Mouse (Mus musculus) neural tube, embryonic 14.5 days (tissue): Measurements from ENCODE around the gene Mpzl2. TPM values are rescaled to one million over a fixed set of nuclear protein-coding genes. Genes with fewer than 3 reads are reported as not detected.

Source experiments
- ATAC-seq: fragments of 200-750 bp; cut with Nextera tagmentation; 2 replicates; pipeline ENCODE4 v1.8.0; 2017; ENCODE audit warnings: low read depth, mild to moderate bottlenecking, moderate TSS enrichment, moderate library complexity
- H3K27ac ChIP-seq: fragments of 300-500 bp; sonication (generic); 2 replicates; pipeline ENCODE4 v1.5.1; 2014; ENCODE audit warnings: low read depth, mild to moderate bottlenecking, control low read depth, low read length, moderate library complexity, mixed read lengths
- H3K27me3 ChIP-seq: fragments of 300-500 bp; sonication (generic); 2 replicates; pipeline ENCODE4 v1.6.1; 2014; ENCODE audit warnings: low read length; ENCODE audit not compliant: control insufficient read depth, insufficient read depth
- H3K36me3 ChIP-seq: fragments of 300-500 bp; sonication (generic); 2 replicates; pipeline ENCODE4 v1.6.1; 2014; ENCODE audit warnings: low read length, mixed read lengths; ENCODE audit not compliant: control insufficient read depth, insufficient read depth
- H3K4me1 ChIP-seq: fragments of 300-500 bp; sonication (generic); 2 replicates; pipeline ENCODE4 v1.6.1; 2014; ENCODE audit warnings: low read length; ENCODE audit not compliant: control insufficient read depth, insufficient read depth
- H3K4me2 ChIP-seq: fragments of 300-500 bp; sonication (generic); 2 replicates; pipeline ENCODE4 v1.6.1; 2014; ENCODE audit warnings: mild to moderate bottlenecking, low read depth, low read length, control low read depth
- H3K4me3 ChIP-seq: fragments of 300-500 bp; sonication (generic); 2 replicates; pipeline ENCODE4 v1.5.1; 2014; ENCODE audit warnings: low read depth, low read length, control low read depth, mixed read lengths
- H3K9ac ChIP-seq: fragments of 300-500 bp; sonication (generic); replicated peaks from 2 replicates; pipeline ENCODE4 v1.6.1; 2014; ENCODE audit warnings: low read depth, mild to moderate bottlenecking, control low read depth, low read length, mixed read lengths
- H3K9me3 ChIP-seq: fragments of 300-500 bp; sonication (generic); 2 replicates; pipeline ENCODE4 v1.6.1; 2016; ENCODE audit warnings: low read length; ENCODE audit not compliant: control insufficient read depth
- WGBS: fragments of 180-500 bp; shearing (Covaris S2); extraction: QIAGEN DNeasy Blood & Tissue Kit; methylation state at CpG from one replicate; pipeline ENCODE4 v1.1.7; 2014; 5-methylcytosine and 5-hydroxymethylcytosine counted together
- polyA plus RNA-seq: library from polyadenylated mRNA; unstranded; fragments of >200 nt; fragmentation: Nextera tagmentation; extraction: Ambion mirVana; gene quantifications from 2 replicates; pipeline ENCODE4 v1.2.1, GENCODE M21; 2014

Mpzl2 gene
- polyA plus RNA-seq, 1 experiment from 2014 or later: not detected

- WGBS: 67% methylated on average over 3 of the region's 3 CpGs
- H3K36me3 ChIP-seq: no peaks in the 10 kb centered on the region
- H3K27me3 ChIP-seq: no peaks in the 10 kb centered on the region
- no peak overlapping the region for H3K4me2 ChIP-seq
- H3K4me3 ChIP-seq: no peak overlapping the region
- no peak overlapping the region for H3K9ac ChIP-seq
- no peaks in the 10 kb centered on the region for H3K4me1 ChIP-seq
- H3K9me3 ChIP-seq: no peaks in the 10 kb centered on the region
- H3K27ac ChIP-seq: no peak overlapping the region
- ATAC-seq: no peak
Observed at GRCm38 (mm10) chr9:45062677-45063076, 23.1 kb downstream of the Mpzl2 start.

GRCm38 (mm10) chr9:45064421-45064820 lies 24.8 kb downstream of the Mpzl2 start:
- Histone ChIP-seq H3K9ac (no peak overlapping the region), H3K4me1 (no peaks in the 10 kb centered on the region), H3K36me3 (no peaks in the 10 kb centered on the region), H3K4me2 (no peak overlapping the region), H3K27ac (no peak overlapping the region), H3K9me3 (no peaks in the 10 kb centered on the region), H3K27me3 (no peaks in the 10 kb centered on the region), H3K4me3 (no peak overlapping the region)
- WGBS: 91% methylated on average over 6 of the region's 6 CpGs
- no peak for ATAC-seq

DNA sequence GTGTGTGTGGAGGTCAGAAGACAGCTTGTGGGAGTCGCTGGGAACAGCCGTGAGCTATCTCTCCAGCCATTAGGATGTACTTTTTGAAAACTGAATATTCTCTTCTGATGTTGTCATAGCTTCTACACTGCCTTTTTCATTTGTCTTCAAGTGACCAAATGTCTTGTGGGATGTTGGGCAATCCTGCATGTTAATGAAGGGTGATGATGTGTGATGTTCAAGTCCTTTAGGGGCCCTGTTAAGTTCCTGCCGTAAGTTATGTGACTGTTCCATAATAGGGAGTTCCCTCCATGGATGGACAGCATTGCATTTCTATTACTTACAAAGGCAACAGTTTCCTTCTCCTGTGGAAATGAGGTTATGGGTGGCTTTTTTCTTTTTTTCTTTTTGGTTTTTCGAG lies 27.1 kb downstream of the Mpzl2 start:
- no peak overlapping the region for H3K27ac ChIP-seq
- H3K36me3 ChIP-seq: no peaks in the 10 kb centered on the region
- no peak for ATAC-seq
- no peaks in the 10 kb centered on the region for H3K9me3 ChIP-seq
- no peaks in the 10 kb centered on the region for H3K27me3 ChIP-seq
- H3K4me1 ChIP-seq: no peaks in the 10 kb centered on the region
- no peak overlapping the region for H3K4me2 ChIP-seq
- no peak overlapping the region for H3K4me3 ChIP-seq
- H3K9ac ChIP-seq: no peak overlapping the region
- WGBS: 83% methylated on average over 4 of the region's 4 CpGs

- ATAC-seq: no peak
- H3K27me3 ChIP-seq: no peaks in the 10 kb centered on the region
- H3K4me2 ChIP-seq: no peak overlapping the region
- H3K4me1 ChIP-seq: no peaks in the 10 kb centered on the region
- H3K27ac ChIP-seq: no peak overlapping the region
- no peak overlapping the region for H3K9ac ChIP-seq
- WGBS: 59% methylated on average over 3 of the region's 3 CpGs
- H3K4me3 ChIP-seq: no peak overlapping the region
- no peaks in the 10 kb centered on the region for H3K9me3 ChIP-seq
- no peaks in the 10 kb centered on the region for H3K36me3 ChIP-seq
Observed at GRCm38 (mm10) chr9:45071800-45072199, 32.2 kb downstream of the Mpzl2 start.

DNA sequence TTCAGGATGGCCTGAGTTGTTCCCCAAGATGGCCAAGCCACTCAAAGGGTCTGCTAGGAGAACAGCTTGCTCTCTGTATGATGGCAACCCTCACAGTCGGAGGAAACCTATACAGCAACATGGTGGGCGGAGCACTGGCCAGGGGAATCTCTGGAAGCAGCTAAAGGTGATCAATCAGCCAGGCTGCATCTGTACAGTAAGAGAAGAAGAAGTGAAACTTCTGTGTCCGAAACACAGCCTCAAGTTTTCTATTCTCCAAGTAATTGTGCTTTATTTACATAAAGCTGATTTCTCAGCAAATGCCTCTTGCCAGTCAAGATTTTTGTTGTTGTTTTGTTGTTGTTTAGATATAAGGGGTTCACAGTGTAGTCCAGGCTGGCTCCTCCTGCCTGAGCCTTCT lies 38.3 kb downstream of the Mpzl2 start:
- H3K36me3 ChIP-seq: no peaks in the 10 kb centered on the region
- H3K27ac ChIP-seq: no peak overlapping the region
- H3K4me3 ChIP-seq: no peak overlapping the region
- no peak overlapping the region for H3K4me2 ChIP-seq
- no peaks in the 10 kb centered on the region for H3K27me3 ChIP-seq
- H3K4me1 ChIP-seq: no peaks in the 10 kb centered on the region
- no peaks in the 10 kb centered on the region for H3K9me3 ChIP-seq
- ATAC-seq: no peak
- WGBS: 71% methylated on average over 3 of the region's 3 CpGs
- no peak overlapping the region for H3K9ac ChIP-seq

DNA sequence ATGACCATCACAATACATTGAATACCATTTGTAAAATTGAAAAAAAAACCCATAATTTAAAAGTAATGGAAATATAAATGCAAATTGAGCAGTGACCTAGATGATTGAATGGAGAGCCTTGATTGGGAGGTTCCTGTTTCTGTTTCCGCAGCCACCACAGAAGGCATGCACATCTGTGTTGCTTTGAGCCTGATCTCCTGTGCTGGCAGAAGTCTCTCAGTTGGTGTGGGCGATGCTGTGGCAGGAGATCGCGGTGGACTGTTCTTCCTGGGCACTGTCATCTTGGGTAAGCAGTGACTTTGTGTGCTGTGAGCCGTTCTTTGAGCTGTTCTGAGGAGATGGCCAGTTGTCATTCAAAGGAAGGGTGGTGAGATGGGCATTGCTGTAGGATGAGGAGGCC lies 39.4 kb downstream of the Mpzl2 start, which contains the start of gene Jaml:
Gene Jaml (plus strand): TSS at position 173 of the 400 bp plus-strand sequence.
- WGBS: 97% methylated on average over 5 of the region's 5 CpGs
- Histone ChIP-seq H3K9ac (no peak within 1 kb of the TSS), H3K36me3 (no peaks in the 10 kb centered on the region), H3K9me3 (no peaks in the 10 kb centered on the region), H3K4me1 (no peaks in the 10 kb centered on the region), H3K27ac (no peak within 1 kb of the TSS), H3K4me2 (no peak within 1 kb of the TSS), H3K4me3 (no peak within 1 kb of the TSS), H3K27me3 (no peaks in the 10 kb centered on the region)
- no peak for ATAC-seq

DNA sequence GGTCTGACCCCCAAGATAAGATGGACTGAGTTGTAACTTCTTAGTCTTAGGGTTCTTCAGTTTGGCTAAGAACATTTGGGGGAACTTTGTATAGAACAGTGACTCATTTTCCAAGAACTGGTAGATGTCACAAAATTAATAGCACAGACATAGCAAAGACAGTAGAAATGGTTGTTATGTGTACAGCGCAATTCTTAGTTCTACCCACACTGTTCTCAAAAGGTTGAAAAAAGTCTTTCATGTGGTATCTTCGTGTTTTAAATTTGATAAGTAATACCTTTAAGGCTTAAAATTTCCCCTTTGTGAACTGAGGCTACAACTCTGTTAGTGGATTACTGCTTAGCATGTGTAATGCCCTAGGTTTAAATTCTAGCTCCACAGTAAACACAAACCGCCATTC lies 43.5 kb downstream of the Mpzl2 start:
- ATAC-seq: no peak

DNA sequence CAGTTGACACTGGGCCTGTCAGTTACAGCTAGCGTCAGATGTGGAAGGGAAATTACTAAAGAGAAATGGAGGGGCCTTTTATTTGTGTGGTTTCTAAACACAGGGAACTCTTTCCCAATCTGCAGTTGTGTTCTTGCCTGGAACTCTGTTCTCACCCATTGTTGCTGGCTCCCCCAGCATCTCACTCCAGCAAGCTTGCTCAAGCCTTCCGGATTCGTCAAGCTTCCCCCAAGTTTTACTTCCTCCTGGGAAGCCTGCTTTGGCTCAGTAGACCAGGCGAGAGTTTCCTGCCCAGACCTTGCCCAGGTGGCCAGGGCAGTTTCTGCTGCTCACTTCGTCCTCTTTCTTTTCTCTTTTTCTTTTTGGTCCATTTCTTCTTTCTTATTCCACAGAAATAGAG lies 45.0 kb downstream of the Mpzl2 start:
- Histone ChIP-seq H3K27me3 (no peaks in the 10 kb centered on the region), H3K36me3 (no peaks in the 10 kb centered on the region), H3K9ac (no peak overlapping the region), H3K4me3 (no peak overlapping the region), H3K27ac (no peak overlapping the region), H3K4me2 (no peak overlapping the region), H3K4me1 (no peaks in the 10 kb centered on the region), H3K9me3 (no peaks in the 10 kb centered on the region)
- no peak for ATAC-seq
- WGBS: 77% methylated on average over 5 of the region's 5 CpGs

More for the DNA sequence above, 43.5 kb downstream of the Mpzl2 start:
- Histone ChIP-seq H3K4me2 (no peak overlapping the region), H3K36me3 (no peaks in the 10 kb centered on the region), H3K9ac (no peak overlapping the region), H3K27ac (no peak overlapping the region), H3K9me3 (no peaks in the 10 kb centered on the region), H3K4me3 (no peak overlapping the region), H3K27me3 (no peaks in the 10 kb centered on the region), H3K4me1 (no peaks in the 10 kb centered on the region)
- WGBS: 89% methylated on average over 3 of the region's 3 CpGs

- 84% methylated on average over 12 of the region's 12 CpGs for WGBS
- H3K36me3 ChIP-seq: no peaks in the 10 kb centered on the region
- H3K9ac ChIP-seq: no peak overlapping the region
- H3K9me3 ChIP-seq: no peaks in the 10 kb centered on the region
- H3K27me3 ChIP-seq: no peaks in the 10 kb centered on the region
- no peak overlapping the region for H3K4me3 ChIP-seq
- no peaks in the 10 kb centered on the region for H3K4me1 ChIP-seq
- no peak overlapping the region for H3K4me2 ChIP-seq
- no peak for ATAC-seq
- H3K27ac ChIP-seq: no peak overlapping the region
Observed at GRCm38 (mm10) chr9:45085741-45086690, 46.4 kb downstream of the Mpzl2 start.
